Mouse (Mus musculus): ENCODE results near the gene Fndc3b. TPM values are rescaled to one million over a fixed set of nuclear protein-coding genes. Genes with fewer than 3 reads are reported as not detected.

Fndc3b gene
- polyA plus RNA-seq, 1 experiment from 2014 or later: 28.0 TPM

- no peak overlapping the region for H3K9ac ChIP-seq
- no peak overlapping the region for H3K4me2 ChIP-seq (replicated peaks)
- H3K36me3 ChIP-seq: no peaks in the 10 kb centered on the region
- H3K27me3 ChIP-seq: no peaks in the 10 kb centered on the region
- no peaks in the 10 kb centered on the region for H3K9me3 ChIP-seq
- H3K27ac ChIP-seq: no peak overlapping the region
- 82% methylated on average over 4 of the region's 4 CpGs for WGBS
- ATAC-seq (ENCODE audit: insufficient number of reproducible peaks, insufficient read depth, low FRiP score, low TSS enrichment): no peak
- no peak overlapping the region for H3K4me3 ChIP-seq
- H3K4me1 ChIP-seq: peaks cover 32% of the 10 kb centered on the region
Measured at GRCm38 (mm10) chr3:27658198-27658763, 52.8 kb downstream of the Fndc3b start.

GRCm38 (mm10) chr3:27656764-27657390 is 54.2 kb downstream of the Fndc3b start:
- Histone ChIP-seq H3K4me3 (no peak overlapping the region), H3K4me2 (replicated peaks) (no peak overlapping the region), H3K9ac (no peak overlapping the region), H3K36me3 (no peaks in the 10 kb centered on the region), H3K9me3 (no peaks in the 10 kb centered on the region), H3K27me3 (no peaks in the 10 kb centered on the region), H3K27ac (no peak overlapping the region), H3K4me1 (peaks cover 35% of the 10 kb centered on the region)
- WGBS: 47% methylated on average over 7 of the region's 7 CpGs
- ATAC-seq (ENCODE audit: insufficient number of reproducible peaks, insufficient read depth, low FRiP score, low TSS enrichment): no peak

- Histone ChIP-seq H3K4me2 (replicated peaks) (no peak overlapping the region), H3K27ac (no peak overlapping the region), H3K9me3 (no peaks in the 10 kb centered on the region), H3K9ac (no peak overlapping the region), H3K4me1 (peaks cover 46% of the 10 kb centered on the region), H3K36me3 (no peaks in the 10 kb centered on the region), H3K27me3 (no peaks in the 10 kb centered on the region), H3K4me3 (no peak overlapping the region)
- WGBS: 54% methylated on average over 4 of the region's 4 CpGs
- ATAC-seq (ENCODE audit: insufficient number of reproducible peaks, insufficient read depth, low FRiP score, low TSS enrichment): no peak
Measured at GRCm38 (mm10) chr3:27655673-27656072, 55.4 kb downstream of the Fndc3b start.

GRCm38 (mm10) chr3:27655042-27655441 is 56.1 kb downstream of the Fndc3b start:
- Histone ChIP-seq H3K9ac (no peak overlapping the region), H3K27me3 (no peaks in the 10 kb centered on the region), H3K4me1 (peaks cover 48% of the 10 kb centered on the region), H3K4me3 (no peak overlapping the region), H3K4me2 (replicated peaks) (no peak overlapping the region), H3K9me3 (no peaks in the 10 kb centered on the region), H3K36me3 (no peaks in the 10 kb centered on the region), H3K27ac (no peak overlapping the region)
- 84% methylated on average over 11 of the region's 11 CpGs for WGBS
- ATAC-seq (ENCODE audit: insufficient number of reproducible peaks, insufficient read depth, low FRiP score, low TSS enrichment): no peak

- H3K9me3 ChIP-seq: no peaks in the 10 kb centered on the region
- H3K36me3 ChIP-seq: no peaks in the 10 kb centered on the region
- H3K4me2 ChIP-seq (replicated peaks): no peak overlapping the region
- no peak overlapping the region for H3K4me3 ChIP-seq
- peaks cover 54% of the 10 kb centered on the region for H3K4me1 ChIP-seq
- WGBS: 70% methylated on average over 9 of the region's 9 CpGs
- no peak overlapping the region for H3K27ac ChIP-seq
- H3K9ac ChIP-seq: no peak overlapping the region
- no peaks in the 10 kb centered on the region for H3K27me3 ChIP-seq
- no peak for ATAC-seq (ENCODE audit: insufficient number of reproducible peaks, insufficient read depth, low FRiP score, low TSS enrichment)
Measured at GRCm38 (mm10) chr3:27652451-27653011, 58.6 kb downstream of the Fndc3b start.

GRCm38 (mm10) chr3:27651731-27652130 is 59.4 kb downstream of the Fndc3b start:
- ATAC-seq (ENCODE audit: insufficient number of reproducible peaks, insufficient read depth, low FRiP score, low TSS enrichment): no peak
- H3K4me1 ChIP-seq: peaks cover 46% of the 10 kb centered on the region

GRCm38 (mm10) chr3:27650083-27650482 is 61.0 kb downstream of the Fndc3b start:
- 88% methylated on average over 11 of the region's 11 CpGs for WGBS
- Histone ChIP-seq H3K4me3 (no peak overlapping the region), H3K9ac (no peak overlapping the region), H3K4me1 (peaks cover 42% of the 10 kb centered on the region), H3K9me3 (no peaks in the 10 kb centered on the region), H3K27me3 (no peaks in the 10 kb centered on the region), H3K4me2 (replicated peaks) (no peak overlapping the region), H3K27ac (no peak overlapping the region), H3K36me3 (no peaks in the 10 kb centered on the region)
- ATAC-seq (ENCODE audit: insufficient number of reproducible peaks, insufficient read depth, low FRiP score, low TSS enrichment): no peak

More at GRCm38 (mm10) chr3:27651731-27652130, 59.4 kb downstream of the Fndc3b start:
- H3K36me3 ChIP-seq: no peaks in the 10 kb centered on the region
- no peak overlapping the region for H3K4me3 ChIP-seq
- WGBS: 56% methylated on average over 6 of the region's 6 CpGs
- H3K9me3 ChIP-seq: no peaks in the 10 kb centered on the region
- H3K4me2 ChIP-seq (replicated peaks): no peak overlapping the region
- no peak overlapping the region for H3K27ac ChIP-seq
- no peaks in the 10 kb centered on the region for H3K27me3 ChIP-seq
- H3K9ac ChIP-seq: no peak overlapping the region

GRCm38 (mm10) chr3:27649316-27649715 is 61.8 kb downstream of the Fndc3b start:
- Histone ChIP-seq H3K4me1 (peaks cover 35% of the 10 kb centered on the region), H3K9ac (no peak overlapping the region), H3K9me3 (no peaks in the 10 kb centered on the region), H3K4me2 (replicated peaks) (no peak overlapping the region), H3K36me3 (no peaks in the 10 kb centered on the region), H3K27me3 (no peaks in the 10 kb centered on the region), H3K4me3 (no peak overlapping the region), H3K27ac (no peak overlapping the region)
- 70% methylated on average over 1 of the region's 1 CpGs for WGBS
- ATAC-seq (ENCODE audit: insufficient number of reproducible peaks, insufficient read depth, low FRiP score, low TSS enrichment): no peak

GRCm38 (mm10) chr3:27642381-27642780 is 68.7 kb downstream of the Fndc3b start:
- Histone ChIP-seq H3K9me3 (no peaks in the 10 kb centered on the region), H3K27ac (no peak overlapping the region), H3K4me1 (no peaks in the 10 kb centered on the region), H3K4me2 (replicated peaks) (no peak overlapping the region), H3K36me3 (0 out of 2 replicates have a peak, but pooled peaks cover 7% of the 10 kb centered on the region), H3K4me3 (no peak overlapping the region), H3K9ac (no peak overlapping the region), H3K27me3 (no peaks in the 10 kb centered on the region)
- ATAC-seq (ENCODE audit: insufficient number of reproducible peaks, insufficient read depth, low FRiP score, low TSS enrichment): no peak
- WGBS: 87% methylated on average over 6 of the region's 6 CpGs

- WGBS: 87% methylated on average over 4 of the region's 4 CpGs
Measured at GRCm38 (mm10) chr3:27639701-27640100, 71.4 kb downstream of the Fndc3b start.

GRCm38 (mm10) chr3:27637046-27637661 is 74.0 kb downstream of the Fndc3b start:
- 61% methylated on average over 6 of the region's 6 CpGs for WGBS
- H3K4me2 ChIP-seq (replicated peaks): no peak overlapping the region
- H3K9me3 ChIP-seq: no peaks in the 10 kb centered on the region
- H3K9ac ChIP-seq: no peak overlapping the region
- peaks cover 8% of the 10 kb centered on the region; the same call in 1 of the 2 replicates for H3K4me1 ChIP-seq
- H3K4me3 ChIP-seq: no peak overlapping the region
- 0 out of 2 replicates have a peak, but pooled peaks cover 7% of the 10 kb centered on the region for H3K36me3 ChIP-seq
- no peak overlapping the region for H3K27ac ChIP-seq
- H3K27me3 ChIP-seq: no peaks in the 10 kb centered on the region
- no peak for ATAC-seq (ENCODE audit: insufficient number of reproducible peaks, insufficient read depth, low FRiP score, low TSS enrichment)

More at GRCm38 (mm10) chr3:27639701-27640100, 71.4 kb downstream of the Fndc3b start:
- Histone ChIP-seq H3K36me3 (0 out of 2 replicates have a peak, but pooled peaks cover 7% of the 10 kb centered on the region), H3K4me3 (no peak overlapping the region), H3K4me1 (peaks cover 8% of the 10 kb centered on the region; the same call in 1 of the 2 replicates), H3K9me3 (no peaks in the 10 kb centered on the region), H3K27me3 (no peaks in the 10 kb centered on the region), H3K9ac (no peak overlapping the region), H3K4me2 (replicated peaks) (no peak overlapping the region), H3K27ac (no peak overlapping the region)
- no peak for ATAC-seq (ENCODE audit: insufficient number of reproducible peaks, insufficient read depth, low FRiP score, low TSS enrichment)

- no peaks in the 10 kb centered on the region for H3K27me3 ChIP-seq
- H3K4me3 ChIP-seq: no peak overlapping the region
- 23% methylated on average over 3 of the region's 3 CpGs for WGBS
- H3K9me3 ChIP-seq: no peaks in the 10 kb centered on the region
- no peak overlapping the region for H3K4me2 ChIP-seq (replicated peaks)
- H3K9ac ChIP-seq: no peak overlapping the region
- H3K4me1 ChIP-seq: peaks cover 17% of the 10 kb centered on the region
- no peak overlapping the region for H3K27ac ChIP-seq
- no peak for ATAC-seq (ENCODE audit: insufficient number of reproducible peaks, insufficient read depth, low FRiP score, low TSS enrichment)
- no peaks in the 10 kb centered on the region for H3K36me3 ChIP-seq
Measured at GRCm38 (mm10) chr3:27635776-27636175, 75.3 kb downstream of the Fndc3b start.
